Mouse (Mus musculus): Measurements from ENCODE around the gene Madd. TPM values are rescaled to one million over a fixed set of nuclear protein-coding genes. Genes with fewer than 3 reads are reported as not detected.
A peak's percentile ranks its signal among the peaks of the same experiment; 100 is the strongest.
"Not testable (repeated sequence)": the region's sequence is repeated elsewhere in the genome, so short reads cannot be mapped to it uniquely, and the experiment has no call there.

The Madd gene
- polyA plus RNA-seq, 1 experiment from 2014 or later = 7.7 TPM

GRCm38 (mm10) chr2:91117585-91118275 lies 65.9 kb downstream of the Madd start, which contains the start of gene Mybpc3:
Gene Mybpc3 (plus strand): TSS chr2:91118144.
- H3K4me3 ChIP-seq = peak within 1 kb of the TSS; percentile 70
- H3K36me3 ChIP-seq = peaks cover 38% of the 10 kb centered on the region
- peaks cover 57% of the 10 kb centered on the region for H3K4me1 ChIP-seq
- no peaks in the 10 kb centered on the region for H3K27me3 ChIP-seq (ENCODE audit: insufficient read depth, poor library complexity, severe bottlenecking)
- peak within 1 kb of the TSS; percentile 87 for H3K27ac ChIP-seq
- peak; percentile 88 for DNase-seq (ENCODE audit: low spot score)
- no peaks in the 10 kb centered on the region for H3K9me3 ChIP-seq
- 45% methylated on average over 11 of the region's 11 CpGs for WGBS

GRCm38 (mm10) chr2:91116842-91117241 lies 66.8 kb downstream of the Madd start:
- Histone ChIP-seq H3K27me3 (ENCODE audit: insufficient read depth, poor library complexity, severe bottlenecking) (no peaks in the 10 kb centered on the region), H3K4me1 (peaks cover 55% of the 10 kb centered on the region), H3K4me3 (0 out of 2 replicates have a peak overlapping the region, but pooled peaks have one; percentile 70), H3K36me3 (peaks cover 29% of the 10 kb centered on the region), H3K9me3 (no peaks in the 10 kb centered on the region), H3K27ac (peak overlapping the region; percentile 87)
- WGBS = 44% methylated on average over 5 of the region's 5 CpGs
- no peak for DNase-seq (ENCODE audit: low spot score)

- DNase-seq (ENCODE audit: low spot score) = no peak
- peaks cover 17% of the 10 kb centered on the region for H3K36me3 ChIP-seq
- peak overlapping the region; percentile 64 for H3K4me3 ChIP-seq
- peak overlapping the region; percentile 90 for H3K27ac ChIP-seq
- H3K4me1 ChIP-seq = peaks cover 43% of the 10 kb centered on the region
- no peaks in the 10 kb centered on the region for H3K9me3 ChIP-seq
- 29% methylated on average over 12 of the region's 12 CpGs for WGBS
- H3K27me3 ChIP-seq (ENCODE audit: insufficient read depth, poor library complexity, severe bottlenecking) = no peaks in the 10 kb centered on the region
Measured at GRCm38 (mm10) chr2:91115578-91115970, 68.1 kb downstream of the Madd start.

GRCm38 (mm10) chr2:91114781-91115577 lies 68.7 kb downstream of the Madd start:
- 6% methylated on average over 42 of the region's 42 CpGs for WGBS
- Histone ChIP-seq H3K4me3 (peak overlapping the region; percentile 64), H3K9me3 (no peaks in the 10 kb centered on the region), H3K36me3 (peaks cover 11% of the 10 kb centered on the region), H3K27ac (peak overlapping the region; percentile 90), H3K27me3 (ENCODE audit: insufficient read depth, poor library complexity, severe bottlenecking) (no peaks in the 10 kb centered on the region), H3K4me1 (peaks cover 43% of the 10 kb centered on the region)
- DNase-seq (ENCODE audit: low spot score) = peak; percentile 98

- no peaks in the 10 kb centered on the region for H3K36me3 ChIP-seq
- WGBS = 73% methylated on average over 6 of the region's 6 CpGs
- H3K9me3 ChIP-seq = no peaks in the 10 kb centered on the region
- DNase-seq (ENCODE audit: low spot score) = no peak
- no peak overlapping the region for H3K4me3 ChIP-seq
- H3K27me3 ChIP-seq (ENCODE audit: insufficient read depth, poor library complexity, severe bottlenecking) = no peaks in the 10 kb centered on the region
- 0 out of 2 replicates have a peak overlapping the region, but pooled peaks have one; percentile 73 for H3K27ac ChIP-seq
- peaks cover 37% of the 10 kb centered on the region for H3K4me1 ChIP-seq
Measured at GRCm38 (mm10) chr2:91113852-91114251, 69.8 kb downstream of the Madd start.

- WGBS = 73% methylated on average over 10 of the region's 10 CpGs
- peaks cover 33% of the 10 kb centered on the region for H3K4me1 ChIP-seq
Measured at GRCm38 (mm10) chr2:91113334-91113733, 70.3 kb downstream of the Madd start.

GRCm38 (mm10) chr2:91112491-91112890 lies 71.1 kb downstream of the Madd start:
- no peak for DNase-seq (ENCODE audit: low spot score)
- H3K9me3 ChIP-seq = no peaks in the 10 kb centered on the region
- peaks cover 33% of the 10 kb centered on the region for H3K4me1 ChIP-seq
- H3K27ac ChIP-seq = peak overlapping the region; percentile 73
- H3K27me3 ChIP-seq (ENCODE audit: insufficient read depth, poor library complexity, severe bottlenecking) = no peaks in the 10 kb centered on the region
- H3K4me3 ChIP-seq = 0 out of 2 replicates have a peak overlapping the region, but pooled peaks have one; percentile 1
- H3K36me3 ChIP-seq = no peaks in the 10 kb centered on the region
- 29% methylated on average over 4 of the region's 4 CpGs for WGBS

More at GRCm38 (mm10) chr2:91113334-91113733, 70.3 kb downstream of the Madd start:
- Histone ChIP-seq H3K27ac (peak overlapping the region; percentile 73; the same call in 1 of the 2 replicates), H3K27me3 (ENCODE audit: insufficient read depth, poor library complexity, severe bottlenecking) (no peaks in the 10 kb centered on the region), H3K4me3 (no peak overlapping the region), H3K9me3 (no peaks in the 10 kb centered on the region), H3K36me3 (no peaks in the 10 kb centered on the region)
- no peak for DNase-seq (ENCODE audit: low spot score)

GRCm38 (mm10) chr2:91111832-91112231 lies 71.8 kb downstream of the Madd start:
- 91% methylated on average over 3 of the region's 3 CpGs for whole genome bisulfite sequencing
- peaks cover 28% of the 10 kb centered on the region for H3K4me1 ChIP-seq
- H3K4me3 ChIP-seq; H3K36me3 ChIP-seq; DNase-seq (ENCODE audit: low spot score); H3K27me3 ChIP-seq (ENCODE audit: insufficient read depth, poor library complexity, severe bottlenecking); H3K27ac ChIP-seq; H3K9me3 ChIP-seq: not testable (repeated sequence)

- Histone ChIP-seq H3K4me1 (peaks cover 16% of the 10 kb centered on the region), H3K27me3 (ENCODE audit: insufficient read depth, poor library complexity, severe bottlenecking) (no peaks in the 10 kb centered on the region)
- WGBS = 75% methylated on average over 6 of the region's 6 CpGs
Measured at GRCm38 (mm10) chr2:91110429-91110828, 73.2 kb downstream of the Madd start.

GRCm38 (mm10) chr2:91109807-91110385 lies 73.7 kb downstream of the Madd start:
- Histone ChIP-seq H3K4me1 (peaks cover 13% of the 10 kb centered on the region), H3K27ac (no peak overlapping the region), H3K9me3 (no peaks in the 10 kb centered on the region), H3K4me3 (no peak overlapping the region), H3K36me3 (no peaks in the 10 kb centered on the region), H3K27me3 (ENCODE audit: insufficient read depth, poor library complexity, severe bottlenecking) (no peaks in the 10 kb centered on the region)
- WGBS = 82% methylated on average over 5 of the region's 5 CpGs
- DNase-seq (ENCODE audit: low spot score) = no peak

More at GRCm38 (mm10) chr2:91110429-91110828, 73.2 kb downstream of the Madd start:
- no peaks in the 10 kb centered on the region for H3K36me3 ChIP-seq
- no peak for DNase-seq (ENCODE audit: low spot score)
- no peaks in the 10 kb centered on the region for H3K9me3 ChIP-seq
- H3K27ac ChIP-seq = no peak overlapping the region
- no peak overlapping the region for H3K4me3 ChIP-seq

- WGBS = 85% methylated on average over 5 of the region's 5 CpGs
- Histone ChIP-seq H3K36me3 (no peaks in the 10 kb centered on the region), H3K4me3 (no peak overlapping the region), H3K9me3 (no peaks in the 10 kb centered on the region), H3K27me3 (ENCODE audit: insufficient read depth, poor library complexity, severe bottlenecking) (no peaks in the 10 kb centered on the region), H3K27ac (no peak overlapping the region), H3K4me1 (peaks cover 13% of the 10 kb centered on the region)
- DNase-seq (ENCODE audit: low spot score) = no peak
Measured at GRCm38 (mm10) chr2:91109241-91109640, 74.4 kb downstream of the Madd start.

- Histone ChIP-seq H3K27ac (no peak overlapping the region), H3K27me3 (ENCODE audit: insufficient read depth, poor library complexity, severe bottlenecking) (no peaks in the 10 kb centered on the region), H3K4me3 (no peak overlapping the region), H3K36me3 (no peaks in the 10 kb centered on the region), H3K4me1 (peaks cover 10% of the 10 kb centered on the region), H3K9me3 (no peaks in the 10 kb centered on the region)
- DNase-seq (ENCODE audit: low spot score) = no peak
- WGBS = 67% methylated on average over 3 of the region's 3 CpGs
Measured at GRCm38 (mm10) chr2:91108156-91108555, 75.5 kb downstream of the Madd start.

Data from heart, embryonic 10.5 days (tissue).